Mouse (Mus musculus) erythroblast, embryonic 14.5 days (primary cell): ENCODE data around the gene Magi1.

Experiments
- GATA1 ChIP-seq: IDR thresholded peaks from 2 replicates; pipeline ENCODE4 v1.6.1; 2012; ENCODE audit warnings: low read length, inconsistent platforms, mixed read lengths
- TAL1 ChIP-seq: IDR thresholded peaks from 3 replicates; pipeline ENCODE4 v1.6.1; 2012; ENCODE audit warnings: low read length, inconsistent platforms, mixed read lengths

- TF ChIP-seq GATA1 (no peak), TAL1 (no peak)
Measured at GRCm38 (mm10) chr6:94273941-94274340, 9.8 kb downstream of the Magi1 start.
